Mouse (Mus musculus): ENCODE measurements around the gene Tecta. TPM values are rescaled to one million over a fixed set of nuclear protein-coding genes. Genes with fewer than 3 reads are reported as not detected.

The Tecta gene
- total RNA-seq, 1 experiment, result 0.09 TPM

DNA sequence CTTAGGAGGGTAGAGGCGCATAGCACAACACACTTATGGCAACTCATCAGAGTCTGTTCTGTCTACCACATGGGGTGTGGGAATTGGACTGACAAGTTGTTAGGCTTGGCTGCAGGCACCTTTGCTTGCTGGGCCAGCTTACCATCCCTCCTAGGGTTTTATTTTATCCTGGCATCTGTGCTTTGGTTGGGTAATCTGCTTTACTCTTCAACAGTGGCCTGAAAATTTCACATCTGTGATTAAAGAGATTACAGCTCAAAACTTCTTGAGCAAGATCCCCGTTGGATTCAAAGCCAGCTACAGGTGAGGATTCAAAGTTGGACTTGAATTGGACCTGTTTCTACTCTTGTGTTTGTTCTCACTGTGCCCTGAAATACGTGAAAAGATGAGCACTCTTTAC is 106.1 kb downstream of the Tecta start:
- TF ChIP-seq HCFC1 (IDR thresholded peaks at IDR 0.05; ENCODE audit: borderline replicate concordance, insufficient read depth, low read length) (no peak), MAFK (IDR thresholded peaks at IDR 0.05; ENCODE audit: insufficient read depth, low read depth, low read length) (no peak), CHD2 (IDR thresholded peaks at IDR 0.05; ENCODE audit: low read depth, low read length) (no peak), ZNF384 (IDR thresholded peaks at IDR 0.05; ENCODE audit: low read depth, low read length) (no peak), ZC3H11A (IDR thresholded peaks at IDR 0.05; ENCODE audit: borderline replicate concordance, low read depth, low read length) (no peak)
- Histone ChIP-seq H3K27ac (ENCODE audit: insufficient read depth, low read depth, low read length, poor library complexity, severe bottlenecking) (no peak overlapping the region), H3K4me3 (ENCODE audit: insufficient read depth in 1 of 2, low read depth in 1 of 2, low read length in 2 of 2, poor library complexity in 1 of 2, severe bottlenecking in 1 of 2) (no peak overlapping the region), H3K9ac (ENCODE audit: insufficient read depth, low read depth, low read length, poor library complexity, severe bottlenecking) (no peak overlapping the region), H3K36me3 (ENCODE audit: control insufficient read depth, insufficient read depth, low read length, poor library complexity, severe bottlenecking) (no peaks in the 10 kb centered on the region), H3K4me1 (ENCODE audit: control insufficient read depth in 2 of 2, insufficient read depth in 2 of 2, low read length in 2 of 2, poor library complexity in 1 of 2) (no peaks in the 10 kb centered on the region), H3K9me3 (ENCODE audit: control insufficient read depth, insufficient read depth, low read depth, low read length) (no peaks in the 10 kb centered on the region)
- in situ Hi-C loops (cut with MboI; ENCODE audit: low sequenced_read_pairs in 2 of 2, unreplicated experiment in 2 of 2), result no loop called here
- DNase-seq (ENCODE audit: low read depth, low spot score), result no peak

DNA sequence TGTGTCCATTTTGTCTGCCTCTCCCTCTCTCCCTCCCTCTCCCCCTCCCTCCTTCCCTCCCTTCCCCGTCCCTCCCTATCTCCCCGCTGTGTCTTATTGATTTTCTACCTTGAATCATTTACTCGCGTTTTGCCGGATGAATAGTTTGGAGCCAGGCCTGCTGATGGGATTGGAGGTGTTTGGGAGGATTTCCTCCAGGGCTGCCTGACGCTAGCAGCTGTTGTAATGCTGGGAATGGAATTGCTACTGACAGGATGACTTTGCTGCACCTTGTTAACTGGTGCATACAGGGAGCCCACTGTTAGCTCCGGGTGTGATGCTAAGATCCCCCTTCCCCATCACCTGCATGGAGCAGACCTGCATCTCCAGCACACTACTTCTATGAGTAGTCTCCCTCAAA is 106.7 kb downstream of the Tecta start:
- in situ Hi-C loops (cut with MboI; ENCODE audit: low sequenced_read_pairs in 2 of 2, unreplicated experiment in 2 of 2), result no loop called here
- H3K36me3 ChIP-seq (ENCODE audit: control insufficient read depth, insufficient read depth, low read length, poor library complexity, severe bottlenecking), result no peaks in the 10 kb centered on the region
- H3K4me3 ChIP-seq (ENCODE audit: insufficient read depth in 1 of 2, low read depth in 1 of 2, low read length in 2 of 2, poor library complexity in 1 of 2, severe bottlenecking in 1 of 2), result no peak overlapping the region
- no peaks in the 10 kb centered on the region for H3K4me1 ChIP-seq (ENCODE audit: control insufficient read depth in 2 of 2, insufficient read depth in 2 of 2, low read length in 2 of 2, poor library complexity in 1 of 2)
- no peak for DNase-seq (ENCODE audit: low read depth, low spot score)
- no peak overlapping the region for H3K27ac ChIP-seq (ENCODE audit: insufficient read depth, low read depth, low read length, poor library complexity, severe bottlenecking)
- TF ChIP-seq ZNF384 (IDR thresholded peaks at IDR 0.05; ENCODE audit: low read depth, low read length) (no peak), ZC3H11A (IDR thresholded peaks at IDR 0.05; ENCODE audit: borderline replicate concordance, low read depth, low read length) (no peak), CHD2 (IDR thresholded peaks at IDR 0.05; ENCODE audit: low read depth, low read length) (no peak), HCFC1 (IDR thresholded peaks at IDR 0.05; ENCODE audit: borderline replicate concordance, insufficient read depth, low read length) (no peak), MAFK (IDR thresholded peaks at IDR 0.05; ENCODE audit: insufficient read depth, low read depth, low read length) (no peak)
- H3K9ac ChIP-seq (ENCODE audit: insufficient read depth, low read depth, low read length, poor library complexity, severe bottlenecking), result no peak overlapping the region
- H3K9me3 ChIP-seq (ENCODE audit: control insufficient read depth, insufficient read depth, low read depth, low read length), result no peaks in the 10 kb centered on the region

DNA sequence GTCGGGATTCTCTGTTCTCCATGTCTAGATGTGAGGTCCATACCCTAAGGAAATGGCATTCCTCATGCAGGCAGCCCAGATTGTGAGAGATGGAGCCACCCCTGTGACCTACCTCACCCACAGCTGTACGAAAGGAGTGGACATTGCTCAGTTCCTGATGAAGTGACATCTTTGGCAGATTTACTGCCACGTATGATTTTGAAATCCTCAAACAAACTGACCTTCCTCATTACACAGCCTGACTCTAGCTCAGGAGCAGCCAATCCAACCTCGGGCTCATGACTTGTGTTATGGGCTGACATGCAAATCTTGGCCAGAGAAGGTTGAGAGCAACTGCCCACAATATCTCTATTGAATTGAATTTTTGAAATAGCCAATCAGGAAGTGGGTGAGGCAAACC is 120.1 kb downstream of the Tecta start:
- in situ Hi-C loops (cut with MboI; ENCODE audit: low sequenced_read_pairs in 2 of 2, unreplicated experiment in 2 of 2), result no loop called here
- H3K9ac ChIP-seq (ENCODE audit: insufficient read depth, low read depth, low read length, poor library complexity, severe bottlenecking), result no peak overlapping the region
- DNase-seq (ENCODE audit: low read depth, low spot score), result no peak
- H3K4me3 ChIP-seq (ENCODE audit: insufficient read depth in 1 of 2, low read depth in 1 of 2, low read length in 2 of 2, poor library complexity in 1 of 2, severe bottlenecking in 1 of 2), result no peak overlapping the region
- no peaks in the 10 kb centered on the region for H3K36me3 ChIP-seq (ENCODE audit: control insufficient read depth, insufficient read depth, low read length, poor library complexity, severe bottlenecking)
- no peak overlapping the region for H3K27ac ChIP-seq (ENCODE audit: insufficient read depth, low read depth, low read length, poor library complexity, severe bottlenecking)
- no peak for TF ChIP-seq HCFC1 (IDR thresholded peaks at IDR 0.05; ENCODE audit: borderline replicate concordance, insufficient read depth, low read length)
- TF ChIP-seq ZNF384 (IDR thresholded peaks at IDR 0.05; ENCODE audit: low read depth, low read length), result no peak
- no peak for TF ChIP-seq ZC3H11A (IDR thresholded peaks at IDR 0.05; ENCODE audit: borderline replicate concordance, low read depth, low read length)
- TF ChIP-seq CHD2 (IDR thresholded peaks at IDR 0.05; ENCODE audit: low read depth, low read length), result no peak
- no peaks in the 10 kb centered on the region for H3K9me3 ChIP-seq (ENCODE audit: control insufficient read depth, insufficient read depth, low read depth, low read length)
- H3K4me1 ChIP-seq (ENCODE audit: control insufficient read depth in 2 of 2, insufficient read depth in 2 of 2, low read length in 2 of 2, poor library complexity in 1 of 2), result no peaks in the 10 kb centered on the region

Other genes starting within 250 kb of the Tecta start
- 31.2 and 33.8 TPM in 2 replicates for gene Sc5d, start 135.7 kb downstream of the Tecta start, total RNA-seq (2012; rRNA removed)
- gene Tbcel, start 107.9 kb upstream of the Tecta start, total RNA-seq (2012; rRNA removed), result 9.1 and 14.9 TPM in 2 replicates